ENCODE assay signal across 19 mouse cellular contexts in the genomic region with DNA sequence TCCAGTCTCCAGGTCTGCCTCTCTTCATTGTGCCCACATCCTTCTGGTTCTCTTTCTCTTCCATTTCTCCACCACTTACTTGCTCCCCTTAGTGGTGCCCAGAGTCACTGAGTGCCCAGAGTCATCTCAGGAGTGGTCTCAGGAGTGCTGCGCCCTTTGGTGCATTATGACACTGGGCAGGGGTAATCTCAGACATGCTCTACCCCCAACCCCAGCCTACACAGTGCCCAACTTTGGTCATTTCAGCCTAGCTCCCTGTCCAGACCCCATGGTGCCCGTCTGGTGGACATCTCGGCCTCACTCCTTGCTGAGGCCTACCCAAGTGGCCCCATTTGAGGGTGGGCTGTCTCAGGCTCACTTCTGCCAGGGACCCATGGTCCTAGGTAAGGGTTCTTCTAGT.
DNase-seq lines count a peak whose midpoint lies in the region; ATAC-seq and TF ChIP-seq lines count a peak whose summit lies in the region.
"Had no signal": no experiment of that assay in that cellular context is flagged by ENCODE, and none has a peak within 500 bp of the region (broad histone marks: within the 10 kb centered on the region; RNA-seq: fewer than 3 reads in every experiment).

No protein-coding gene starts in this region.

- no peaks in the 10 kb centered on the region for H3K27me3 ChIP-seq in hindbrain, embryonic 11.5 days (ENCODE audit: control insufficient read depth, insufficient read depth, low read length)
- no peaks in the 10 kb centered on the region for H3K27me3 ChIP-seq in hindbrain, embryonic 10.5 days (ENCODE audit: insufficient read depth, poor library complexity, severe bottlenecking)
- no peaks in the 10 kb centered on the region for H3K27me3 ChIP-seq in liver, embryonic 13.5 days
- H3K27me3 ChIP-seq in midbrain, embryonic 13.5 days = no peaks in the 10 kb centered on the region
- no peaks in the 10 kb centered on the region for H3K27me3 ChIP-seq in midbrain, postnatal 0 days (ENCODE audit: insufficient read depth, low read length)
- no peaks in the 10 kb centered on the region for H3K27me3 ChIP-seq in limb, embryonic 12.5 days
- H3K27me3 ChIP-seq: CH12.LX; heart, embryonic 12.5 days; hindbrain, embryonic 12.5 days; Patski had no signal

- no peak overlapping the region for H3K4me3 ChIP-seq in hindbrain, embryonic 11.5 days (ENCODE audit: low read depth, low read length)
- no peak overlapping the region for H3K4me3 ChIP-seq in hindbrain, embryonic 10.5 days
- no peak overlapping the region for H3K4me3 ChIP-seq in liver, embryonic 13.5 days (replicated peaks)
- no peak overlapping the region for H3K4me3 ChIP-seq in midbrain, embryonic 13.5 days (replicated peaks)
- H3K4me3 ChIP-seq in midbrain, postnatal 0 days (ENCODE audit: low read depth, low read length) = no peak overlapping the region
- no peak overlapping the region for H3K4me3 ChIP-seq in limb, embryonic 12.5 days (replicated peaks)
- H3K4me3 ChIP-seq: heart, embryonic 12.5 days; hindbrain, embryonic 12.5 days had no signal

- H3K9ac ChIP-seq in hindbrain, embryonic 11.5 days (ENCODE audit: low read depth, low read length) = no peak overlapping the region
- H3K9ac ChIP-seq in liver, embryonic 13.5 days = no peak overlapping the region
- H3K9ac ChIP-seq in midbrain, embryonic 13.5 days (replicated peaks) = no peak overlapping the region
- H3K9ac ChIP-seq in midbrain, postnatal 0 days (replicated peaks; ENCODE audit: low read length, poor library complexity, severe bottlenecking) = no peak overlapping the region
- no peak overlapping the region for H3K9ac ChIP-seq in limb, embryonic 12.5 days (replicated peaks)
- H3K9ac ChIP-seq: heart, embryonic 12.5 days; hindbrain, embryonic 12.5 days had no signal

- no peak overlapping the region for H3K27ac ChIP-seq in hindbrain, embryonic 11.5 days (ENCODE audit: low read depth, low read length)
- no peak overlapping the region for H3K27ac ChIP-seq in hindbrain, embryonic 10.5 days
- no peak overlapping the region for H3K27ac ChIP-seq in liver, embryonic 13.5 days
- no peak overlapping the region for H3K27ac ChIP-seq in midbrain, embryonic 13.5 days
- H3K27ac ChIP-seq in midbrain, postnatal 0 days (ENCODE audit: low read depth, low read length) = no peak overlapping the region
- H3K27ac ChIP-seq in limb, embryonic 12.5 days = no peak overlapping the region
- H3K27ac ChIP-seq: hindbrain, embryonic 12.5 days had no signal

- DNase-seq in hindbrain, embryonic 11.5 days (ENCODE audit: low spot score) = no peak
- no peak for DNase-seq in hindbrain, embryonic 10.5 days (ENCODE audit: low spot score)
- DNase-seq in liver, embryonic 13.5 days = no peak
- DNase-seq in liver = no peak
- DNase-seq in midbrain, postnatal 0 days (ENCODE audit: low spot score) = no peak
- DNase-seq: adrenal gland, postnatal 14 days; cerebellum, adult 18-20 months; cerebellum, adult 9-11 months; cerebellum, postnatal 36 days; gastrocnemius, postnatal 25 days had no signal

- TF ChIP-seq CTCF in midbrain, postnatal 0 days (IDR thresholded peaks at IDR 0.05) = no peak

- H3K36me3 ChIP-seq in hindbrain, embryonic 11.5 days (ENCODE audit: control insufficient read depth, insufficient read depth, low read length) = no peaks in the 10 kb centered on the region
- H3K36me3 ChIP-seq in hindbrain, embryonic 10.5 days = peaks cover 3% of the 10 kb centered on the region; the same call in 1 of the 2 replicates
- H3K36me3 ChIP-seq in liver, embryonic 13.5 days = no peaks in the 10 kb centered on the region; the same call in 1 of the 2 replicates
- H3K36me3 ChIP-seq in midbrain, embryonic 13.5 days = peaks cover 9% of the 10 kb centered on the region; the same call in 1 of the 2 replicates
- H3K36me3 ChIP-seq in midbrain, postnatal 0 days (ENCODE audit: insufficient read depth, low read length) = peaks cover 4% of the 10 kb centered on the region; the same call in 1 of the 2 replicates
- H3K36me3 ChIP-seq in limb, embryonic 12.5 days = peaks cover 9% of the 10 kb centered on the region; the same call in 1 of the 2 replicates
- H3K36me3 ChIP-seq: hindbrain, embryonic 12.5 days had no signal

- no peaks in the 10 kb centered on the region for H3K9me3 ChIP-seq in hindbrain, embryonic 11.5 days (ENCODE audit: control insufficient read depth, low read length)
- H3K9me3 ChIP-seq in hindbrain, embryonic 10.5 days = no peaks in the 10 kb centered on the region
- H3K9me3 ChIP-seq in liver, embryonic 13.5 days (replicated peaks) = no peaks in the 10 kb centered on the region
- H3K9me3 ChIP-seq in midbrain, embryonic 13.5 days = no peaks in the 10 kb centered on the region
- no peaks in the 10 kb centered on the region for H3K9me3 ChIP-seq in midbrain, postnatal 0 days (ENCODE audit: low read length)
- H3K9me3 ChIP-seq in limb, embryonic 12.5 days = no peaks in the 10 kb centered on the region
- H3K9me3 ChIP-seq: heart, embryonic 12.5 days; hindbrain, embryonic 12.5 days had no signal

- ATAC-seq in hindbrain, embryonic 11.5 days (ENCODE audit: low FRiP score) = 0 out of 2 replicates have a peak, but pooled peaks have one; percentile 25
- ATAC-seq in liver, embryonic 13.5 days (ENCODE audit: low read depth) = peak; percentile 20; the same call in 1 of the 2 replicates
- peak; percentile 64; the same call in 1 of the 2 replicates for ATAC-seq in midbrain, embryonic 13.5 days
- ATAC-seq in midbrain, postnatal 0 days (ENCODE audit: low FRiP score) = no peak
- peak; percentile 26; the same call in 1 of the 2 replicates for ATAC-seq in limb, embryonic 12.5 days (ENCODE audit: insufficient number of reproducible peaks, insufficient read depth, low FRiP score, low TSS enrichment, low read depth)
- ATAC-seq: activated CD4-positive, CD25-positive, alpha-beta regulatory T cell, adult 4 months; forebrain, embryonic 16.5 days; inflammation-experienced regulatory T-cells, adult 6 months; Patski had no signal

- 85% methylated on average over 3 of the region's 3 CpGs for WGBS in hindbrain, embryonic 11.5 days
- WGBS in hindbrain, embryonic 10.5 days = 87% methylated on average over 3 of the region's 3 CpGs
- 83% methylated on average over 3 of the region's 3 CpGs for WGBS in liver, embryonic 13.5 days (ENCODE audit: insufficient replicate concordance)
- WGBS in midbrain, embryonic 13.5 days = 92% methylated on average over 3 of the region's 3 CpGs
- 92% methylated on average over 3 of the region's 3 CpGs for WGBS in midbrain, postnatal 0 days
- 83% methylated on average over 3 of the region's 3 CpGs for WGBS in limb, embryonic 12.5 days

- no peaks in the 10 kb centered on the region for H3K4me1 ChIP-seq in hindbrain, embryonic 11.5 days (replicated peaks; ENCODE audit: control insufficient read depth, insufficient read depth, low read length)
- H3K4me1 ChIP-seq in hindbrain, embryonic 10.5 days (replicated peaks) = no peaks in the 10 kb centered on the region; the same call in 1 of the 2 replicates
- peaks cover under 1% of the 10 kb centered on the region for H3K4me1 ChIP-seq in liver, embryonic 13.5 days (replicated peaks)
- H3K4me1 ChIP-seq in midbrain, embryonic 13.5 days (replicated peaks) = 0 out of 2 replicates have a peak, but pooled peaks cover 1% of the 10 kb centered on the region
- no peaks in the 10 kb centered on the region for H3K4me1 ChIP-seq in midbrain, postnatal 0 days (ENCODE audit: insufficient read depth, low read length)
- no peaks in the 10 kb centered on the region for H3K4me1 ChIP-seq in limb, embryonic 12.5 days (replicated peaks)
- H3K4me1 ChIP-seq: heart, embryonic 12.5 days; hindbrain, embryonic 12.5 days had no signal

- H3K4me2 ChIP-seq in hindbrain, embryonic 11.5 days (replicated peaks; ENCODE audit: low read depth, low read length) = no peak overlapping the region
- H3K4me2 ChIP-seq in liver, embryonic 13.5 days = no peak overlapping the region
- no peak overlapping the region for H3K4me2 ChIP-seq in midbrain, embryonic 13.5 days (replicated peaks)
- H3K4me2 ChIP-seq in midbrain, postnatal 0 days (ENCODE audit: low read depth, low read length, poor library complexity, severe bottlenecking) = no peak overlapping the region
- H3K4me2 ChIP-seq in limb, embryonic 12.5 days = no peak overlapping the region
- H3K4me2 ChIP-seq: heart, embryonic 12.5 days; hindbrain, embryonic 12.5 days had no signal
